Mouse (Mus musculus) CH12.LX (cell line): Measurements from ENCODE around the gene Zbtb11.

ENCODE experiments used
- BHLHE40 ChIP-seq: IDR thresholded peaks from 2 replicates; pipeline ENCODE4 v1.6.1; 2011; ENCODE audit warnings: mild to moderate bottlenecking, low read depth, low read length, improper control_type of control experiment
- CHD2 ChIP-seq: IDR thresholded peaks from 2 replicates; pipeline ENCODE4 v1.6.1; 2011; ENCODE audit warnings: low read length, improper control_type of control experiment
- CTCF ChIP-seq, 2 experiments: IDR thresholded peaks in 1 of 2; conservative IDR thresholded peaks in 1 of 2; 2 replicates each; pipeline ENCODE4 v1.5.1; 2011 to 2012; ENCODE audit warnings: low read depth in 2 of 2, low read length in 2 of 2, improper control_type of control experiment in 1 of 2, inconsistent platforms in 1 of 2, mild to moderate bottlenecking in 1 of 2, moderate library complexity in 1 of 2
- ELF1 ChIP-seq: IDR thresholded peaks from 2 replicates; pipeline ENCODE4 v1.6.1; 2014; ENCODE audit warnings: low read depth, mild to moderate bottlenecking, inconsistent platforms, low read length, improper control_type of control experiment
- EP300 ChIP-seq: IDR thresholded peaks from 2 replicates; pipeline ENCODE4 v1.6.1; 2011; ENCODE audit warnings: low read length, improper control_type of control experiment
- HCFC1 ChIP-seq: IDR thresholded peaks from 2 replicates; pipeline ENCODE4 v1.6.1; 2012; ENCODE audit warnings: low read depth, mild to moderate bottlenecking, inconsistent platforms, low read length, improper control_type of control experiment
- JUN ChIP-seq: IDR thresholded peaks from 2 replicates; pipeline ENCODE4 v1.6.1; 2011; ENCODE audit warnings: low read depth, mild to moderate bottlenecking, low read length, improper control_type of control experiment, moderate library complexity; ENCODE audit not compliant: insufficient read depth
- MAX ChIP-seq: IDR thresholded peaks from 2 replicates; pipeline ENCODE4 v1.6.1; 2011; ENCODE audit warnings: low read length, improper control_type of control experiment
- MAZ ChIP-seq: IDR thresholded peaks from 2 replicates; pipeline ENCODE4 v1.6.1; 2012; ENCODE audit warnings: low read depth, mild to moderate bottlenecking, inconsistent platforms, low read length, improper control_type of control experiment, moderate library complexity
- MYC ChIP-seq: IDR thresholded peaks from 2 replicates; pipeline ENCODE4 v1.6.1; 2011; ENCODE audit warnings: low read depth, mild to moderate bottlenecking, improper control_type of control experiment, low read length
- POLR2A ChIP-seq: IDR thresholded peaks from 2 replicates; pipeline ENCODE4 v1.6.1; 2011; ENCODE audit warnings: low read depth, mild to moderate bottlenecking, improper control_type of control experiment, low read length
- POLR2AphosphoS2 ChIP-seq: IDR thresholded peaks from 2 replicates; pipeline ENCODE4 v1.6.1; 2011; ENCODE audit warnings: low read depth, low read length, improper control_type of control experiment
- RAD21 ChIP-seq: IDR thresholded peaks from 2 replicates; pipeline ENCODE4 v1.6.1; 2011; ENCODE audit warnings: low read depth, mild to moderate bottlenecking, low read length, improper control_type of control experiment, moderate library complexity
- ZC3H11A ChIP-seq: IDR thresholded peaks from 2 replicates; pipeline ENCODE4 v1.6.1; 2012; ENCODE audit warnings: low read depth, mild to moderate bottlenecking, inconsistent platforms, low read length, improper control_type of control experiment

GRCm38 (mm10) chr16:55939703-55940102 lies 34.0 kb upstream of the Zbtb11 start:
- TF ChIP-seq ELF1 (no peak), CTCF (conservative IDR thresholded peaks at IDR 0.05 in 1 of 2, IDR thresholded peaks at IDR 0.05 in 1 of 2; ENCODE audit: low read depth in 2 of 2, low read length in 2 of 2) (no peak), EP300 (no peak), CHD2 (no peak), JUN (no peak), ZC3H11A (no peak), RAD21 (no peak), POLR2AphosphoS2 (no peak), MAZ (no peak), HCFC1 (no peak), MYC (no peak), MAX (no peak), BHLHE40 (no peak), POLR2A (no peak)
